Mouse (Mus musculus) layer of hippocampus, adult 8-10 months (tissue): ENCODE data around the gene Dock1. TPM values are rescaled to one million over a fixed set of nuclear protein-coding genes. Genes with fewer than 3 reads are reported as not detected.

Experiments
- DNase-seq, 2 experiments: peaks; one replicate each; pipeline ENCODE4 v3.0.0; 2022; ENCODE audit warnings: low spot score in 2 of 2
- total RNA-seq, 4 experiments: library from RNA; stranded (reverse); gene quantifications; 2 replicates each; pipeline ENCODE4 v1.2.4; 2022

Gene Dock1
- total RNA-seq, 4 experiments from 2014 or later: 27.5 to 31.6 (median 30.5) TPM

- DNase-seq: no peak
These were observed 373.7 kb downstream of the Dock1 start for GRCm38 (mm10) chr7:135043931-135044765.

GRCm38 (mm10) chr7:135049416-135049815, 379.0 kb downstream of the Dock1 start:
- DNase-seq: no peak

GRCm38 (mm10) chr7:135053186-135053715, 382.8 kb downstream of the Dock1 start:
- DNase-seq: no peak

- DNase-seq: no peak
These were observed 384.2 kb downstream of the Dock1 start for GRCm38 (mm10) chr7:135054664-135055063.

- DNase-seq: peak; percentile 34 to 36
These were observed 388.6 kb downstream of the Dock1 start for GRCm38 (mm10) chr7:135059071-135059470.

- no peak for DNase-seq
These were observed 389.1 kb downstream of the Dock1 start for GRCm38 (mm10) chr7:135059562-135059961.

GRCm38 (mm10) chr7:135063886-135064285, 393.4 kb downstream of the Dock1 start:
- DNase-seq: no peak

- DNase-seq: no peak
These were observed 394.8 kb downstream of the Dock1 start for GRCm38 (mm10) chr7:135065301-135065700.

- DNase-seq: no peak
These were observed 398.4 kb downstream of the Dock1 start for GRCm38 (mm10) chr7:135068887-135069286.

- DNase-seq: no peak
These were observed 406.4 kb downstream of the Dock1 start for GRCm38 (mm10) chr7:135076904-135077303.

- DNase-seq: no peak
These were observed 406.9 kb downstream of the Dock1 start for GRCm38 (mm10) chr7:135077340-135077739.

GRCm38 (mm10) chr7:135077806-135078205, 407.4 kb downstream of the Dock1 start:
- no peak for DNase-seq

GRCm38 (mm10) chr7:135083421-135083820, 413.0 kb downstream of the Dock1 start:
- DNase-seq: no peak

- no peak for DNase-seq
These were observed 413.6 kb downstream of the Dock1 start for GRCm38 (mm10) chr7:135084069-135084468.

GRCm38 (mm10) chr7:135086556-135086955, 416.1 kb downstream of the Dock1 start:
- no peak for DNase-seq

GRCm38 (mm10) chr7:135089626-135090025, 419.2 kb downstream of the Dock1 start:
- no peak for DNase-seq

- DNase-seq: no peak
These were observed 423.4 kb downstream of the Dock1 start for GRCm38 (mm10) chr7:135093851-135094250.

- no peak for DNase-seq
These were observed 431.5 kb downstream of the Dock1 start for GRCm38 (mm10) chr7:135101921-135102320.

- no peak for DNase-seq
These were observed 436.1 kb downstream of the Dock1 start for GRCm38 (mm10) chr7:135106536-135106935.

- DNase-seq: no peak
These were observed 439.9 kb downstream of the Dock1 start for GRCm38 (mm10) chr7:135110307-135110706.

GRCm38 (mm10) chr7:135125296-135126065, 455.0 kb downstream of the Dock1 start:
- no peak for DNase-seq

- DNase-seq: no peak
These were observed 462.0 kb downstream of the Dock1 start for GRCm38 (mm10) chr7:135132461-135132860.
